Mouse (Mus musculus) hindbrain, embryonic 10.5 days (tissue): ENCODE measurements at regions not wholly inside any gene's neighbourhood (a gene's known extent, or its start where the extent isn't known, plus 50 kb on each side); places are given as distances from the start of the nearest gene placed in this dataset.
A peak's percentile ranks its signal among the peaks of the same experiment; 100 is the strongest.

ENCODE experiments used
- DNase-seq: peaks from one replicate; pipeline ENCODE4 v3.0.0-alpha.2; 2017; ENCODE audit warnings: low spot score
- H3K27ac ChIP-seq: fragments of 300-500 bp; sonication (generic); 2 replicates; pipeline ENCODE4 v1.5.1; 2016; ENCODE audit warnings: mild to moderate bottlenecking, moderate library complexity
- H3K27me3 ChIP-seq: fragments of 300-500 bp; sonication (generic); 2 replicates; pipeline ENCODE4 v1.6.1; 2016; ENCODE audit warnings: mild to moderate bottlenecking; ENCODE audit not compliant: poor library complexity, insufficient read depth, severe bottlenecking
- H3K36me3 ChIP-seq: fragments of 300-500 bp; sonication (generic); 2 replicates; pipeline ENCODE4 v1.6.1; 2016; ENCODE audit warnings: mild to moderate bottlenecking, moderate library complexity
- H3K4me1 ChIP-seq: fragments of 300-500 bp; sonication (generic); replicated peaks from 2 replicates; pipeline ENCODE4 v1.6.1; 2016; ENCODE audit warnings: mild to moderate bottlenecking
- H3K4me3 ChIP-seq: fragments of 300-500 bp; sonication (generic); 2 replicates; pipeline ENCODE4 v1.5.1; 2016; ENCODE audit warnings: mild to moderate bottlenecking, moderate library complexity
- H3K9me3 ChIP-seq: fragments of 300-500 bp; sonication (generic); 2 replicates; pipeline ENCODE4 v1.6.1; 2016; ENCODE audit warnings: mild to moderate bottlenecking, moderate library complexity
- WGBS: fragments of 180-500 bp; shearing (Covaris S2); methylation state at CpG from one replicate; pipeline ENCODE4 v1.1.7; 2016; 5-methylcytosine and 5-hydroxymethylcytosine counted together

DNA sequence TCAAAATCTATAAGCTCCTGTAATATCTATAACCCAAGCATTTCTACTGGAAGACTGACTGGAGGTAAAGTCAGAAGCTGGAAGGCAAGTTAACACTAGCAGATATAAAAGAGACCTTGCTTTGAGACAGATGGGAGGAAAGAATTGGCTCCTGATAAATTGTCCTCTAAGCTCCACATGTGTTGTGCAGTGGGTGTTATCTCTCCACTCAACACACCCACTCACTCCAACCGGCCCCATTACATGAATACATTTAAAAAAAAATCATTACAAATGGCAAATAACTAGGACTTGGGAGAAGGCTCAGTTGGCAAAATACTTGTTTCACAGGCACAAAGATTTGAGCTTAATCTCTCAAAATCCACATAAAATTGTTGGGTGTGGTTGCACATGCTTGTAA, 304.4 kb downstream of the Btg1 start:
- H3K9me3 ChIP-seq: peaks cover 25% of the 10 kb centered on the region
- no peaks in the 10 kb centered on the region for H3K27me3 ChIP-seq
- H3K27ac ChIP-seq: no peak overlapping the region
- H3K4me1 ChIP-seq: no peaks in the 10 kb centered on the region
- no peak overlapping the region for H3K4me3 ChIP-seq
- WGBS: 85% methylated on average over 1 of the region's 1 CpGs
- no peaks in the 10 kb centered on the region for H3K36me3 ChIP-seq
- DNase-seq: no peak

DNA sequence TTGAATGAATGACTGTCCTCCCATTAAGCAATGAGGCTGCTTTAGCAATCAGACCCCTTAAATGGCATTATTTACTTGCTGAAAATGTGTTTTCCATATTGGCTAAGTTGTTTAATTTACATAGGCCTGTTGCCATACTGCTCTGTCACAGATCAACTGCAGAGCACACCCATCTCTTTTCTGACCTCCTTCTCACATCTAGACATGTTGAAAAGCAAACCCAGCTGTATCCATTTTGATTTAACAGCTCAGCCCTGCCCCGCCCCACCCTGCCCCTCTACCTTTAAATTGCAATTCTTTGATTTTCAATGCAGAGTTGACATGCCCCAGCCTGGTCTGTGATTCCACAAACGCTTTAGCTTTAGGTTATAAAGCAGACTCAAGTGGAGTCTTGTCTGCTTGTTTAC, 307.5 kb downstream of the Btg1 start:
- no peak overlapping the region for H3K4me3 ChIP-seq
- peaks cover 5% of the 10 kb centered on the region; the same call in 1 of the 2 replicates for H3K9me3 ChIP-seq
- H3K4me1 ChIP-seq: no peaks in the 10 kb centered on the region
- DNase-seq: no peak
- H3K27me3 ChIP-seq: no peaks in the 10 kb centered on the region
- no peak overlapping the region for H3K27ac ChIP-seq
- WGBS: 83% methylated on average over 2 of the region's 2 CpGs
- no peaks in the 10 kb centered on the region for H3K36me3 ChIP-seq

DNA sequence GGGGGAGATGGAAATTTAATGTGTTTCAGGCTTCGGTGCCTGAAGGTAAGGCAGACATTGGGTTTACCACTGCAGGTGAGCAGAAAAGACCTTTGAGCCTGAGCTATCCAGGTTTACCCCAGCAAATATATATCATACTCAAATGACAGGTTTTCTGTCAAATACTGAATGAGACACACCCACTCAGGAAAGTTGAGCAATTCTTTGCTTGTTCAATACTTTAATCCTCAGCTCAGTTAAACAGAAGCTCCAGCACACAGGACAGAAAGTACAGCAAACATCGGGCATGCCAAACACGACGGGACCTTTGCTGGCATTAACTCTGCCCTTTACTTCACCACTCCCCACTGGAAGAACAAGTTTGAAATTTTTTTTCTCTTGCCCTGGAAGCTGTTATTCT, 307.9 kb downstream of the Btg1 start:
- H3K36me3 ChIP-seq: no peaks in the 10 kb centered on the region
- DNase-seq: no peak
- no peak overlapping the region for H3K27ac ChIP-seq
- no peak overlapping the region for H3K4me3 ChIP-seq
- 84% methylated on average over 4 of the region's 4 CpGs for WGBS
- no peaks in the 10 kb centered on the region for H3K27me3 ChIP-seq
- 0 out of 2 replicates have a peak, but pooled peaks cover under 1% of the 10 kb centered on the region for H3K9me3 ChIP-seq
- H3K4me1 ChIP-seq: no peaks in the 10 kb centered on the region

DNA sequence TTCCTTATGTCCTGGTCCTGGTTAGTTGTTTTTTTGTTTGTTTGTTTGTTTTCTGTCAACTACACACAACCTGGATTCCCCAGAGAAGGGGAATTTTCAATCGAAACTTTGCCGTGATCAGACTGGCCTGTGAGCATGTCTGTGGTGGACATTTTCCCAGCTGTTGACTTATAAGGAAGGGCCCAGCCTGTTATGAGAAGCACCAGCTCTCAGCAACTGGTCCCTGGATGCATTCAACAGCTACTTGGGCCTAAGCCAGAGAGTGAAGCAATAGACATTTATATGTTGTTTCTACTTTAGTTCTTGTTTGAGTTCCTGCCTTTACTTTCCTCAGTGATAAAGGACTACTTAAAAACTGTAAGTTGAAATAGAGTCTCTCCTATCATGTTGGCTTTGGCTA, 309.0 kb downstream of the Btg1 start:
- H3K9me3 ChIP-seq: no peaks in the 10 kb centered on the region
- no peak overlapping the region for H3K27ac ChIP-seq
- no peaks in the 10 kb centered on the region for H3K4me1 ChIP-seq
- no peaks in the 10 kb centered on the region for H3K36me3 ChIP-seq
- no peaks in the 10 kb centered on the region for H3K27me3 ChIP-seq
- no peak overlapping the region for H3K4me3 ChIP-seq
- no peak for DNase-seq
- WGBS: 94% methylated on average over 2 of the region's 2 CpGs

DNA sequence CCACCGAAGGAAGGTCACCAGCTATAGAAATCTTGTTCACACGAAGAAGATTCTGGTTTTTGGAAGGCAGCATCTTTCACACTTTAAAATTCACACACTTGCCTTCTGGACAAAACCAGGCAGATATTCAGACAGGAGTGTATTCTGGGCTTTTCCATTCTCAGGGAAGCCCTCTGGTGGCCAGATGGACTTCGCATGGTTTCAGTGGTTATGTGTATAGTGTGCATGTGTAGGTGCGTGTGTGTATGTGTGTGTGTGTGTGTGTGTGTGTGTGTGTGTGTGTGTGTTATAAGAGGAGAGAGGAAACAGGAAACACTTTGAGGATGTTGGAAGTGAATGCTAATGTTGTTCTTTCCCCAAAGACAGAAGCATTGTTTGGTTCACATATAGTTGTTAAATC, 317.9 kb downstream of the Btg1 start:
- Histone ChIP-seq H3K27ac (no peak overlapping the region), H3K4me1 (no peaks in the 10 kb centered on the region), H3K27me3 (no peaks in the 10 kb centered on the region), H3K4me3 (no peak overlapping the region), H3K36me3 (no peaks in the 10 kb centered on the region), H3K9me3 (no peaks in the 10 kb centered on the region)
- peak; percentile 46 for DNase-seq
- WGBS: 84% methylated on average over 4 of the region's 4 CpGs

DNA sequence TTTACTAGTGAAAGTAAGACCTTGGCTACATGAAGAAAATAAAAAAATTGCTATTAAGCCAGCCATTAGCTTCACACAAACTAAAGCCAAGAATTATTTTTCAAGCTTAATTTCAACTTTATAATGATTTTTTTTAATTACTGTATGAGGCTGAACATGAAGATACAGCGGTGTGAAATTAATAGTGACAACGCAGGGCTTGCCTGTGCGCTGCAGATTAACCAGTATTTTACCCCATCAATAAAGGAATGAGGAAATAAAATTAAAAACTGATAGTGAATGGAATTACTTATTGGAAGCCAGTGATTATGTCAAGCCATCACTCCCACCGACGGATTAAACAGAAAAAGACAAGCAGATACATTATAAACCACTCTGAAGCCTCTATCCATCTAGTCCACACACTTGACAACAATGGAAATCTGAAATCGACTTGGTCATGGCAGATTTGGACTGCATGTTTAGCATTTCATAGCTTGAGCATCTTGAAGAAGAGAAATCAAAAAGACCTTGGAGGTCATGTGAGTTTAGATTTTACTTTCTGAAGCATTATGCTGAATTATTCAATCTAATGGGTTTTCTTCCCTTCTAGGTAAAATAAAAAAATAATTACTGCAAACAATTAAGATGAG, 324.2 kb downstream of the Btg1 start:
- no peak overlapping the region for H3K27ac ChIP-seq
- WGBS: 81% methylated on average over 6 of the region's 6 CpGs
- H3K36me3 ChIP-seq: no peaks in the 10 kb centered on the region
- no peaks in the 10 kb centered on the region for H3K9me3 ChIP-seq
- no peaks in the 10 kb centered on the region for H3K27me3 ChIP-seq
- DNase-seq: no peak
- H3K4me1 ChIP-seq: no peaks in the 10 kb centered on the region
- no peak overlapping the region for H3K4me3 ChIP-seq

DNA sequence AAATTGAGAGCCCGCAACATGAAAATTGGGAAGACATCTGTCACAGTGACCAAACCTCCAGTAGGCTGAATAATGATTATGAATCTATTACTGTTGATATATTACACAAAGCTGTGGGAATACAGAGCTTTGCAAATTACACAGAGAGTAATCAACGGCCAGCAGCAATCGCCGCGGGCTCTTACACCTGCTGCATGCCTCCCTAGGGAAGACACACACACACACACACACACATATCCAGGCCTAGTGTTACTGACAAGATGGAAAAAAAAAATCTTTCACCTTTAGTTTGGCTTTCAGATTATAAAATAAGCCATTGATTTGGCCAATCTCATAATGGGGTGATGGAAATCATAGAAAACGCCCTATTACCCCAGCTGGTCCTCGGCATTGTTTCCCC, 327.4 kb downstream of the Btg1 start:
- H3K36me3 ChIP-seq: no peaks in the 10 kb centered on the region
- no peaks in the 10 kb centered on the region for H3K9me3 ChIP-seq
- no peak overlapping the region for H3K4me3 ChIP-seq
- no peaks in the 10 kb centered on the region for H3K27me3 ChIP-seq
- no peak for DNase-seq
- H3K4me1 ChIP-seq: no peaks in the 10 kb centered on the region
- 91% methylated on average over 7 of the region's 7 CpGs for WGBS
- no peak overlapping the region for H3K27ac ChIP-seq

DNA sequence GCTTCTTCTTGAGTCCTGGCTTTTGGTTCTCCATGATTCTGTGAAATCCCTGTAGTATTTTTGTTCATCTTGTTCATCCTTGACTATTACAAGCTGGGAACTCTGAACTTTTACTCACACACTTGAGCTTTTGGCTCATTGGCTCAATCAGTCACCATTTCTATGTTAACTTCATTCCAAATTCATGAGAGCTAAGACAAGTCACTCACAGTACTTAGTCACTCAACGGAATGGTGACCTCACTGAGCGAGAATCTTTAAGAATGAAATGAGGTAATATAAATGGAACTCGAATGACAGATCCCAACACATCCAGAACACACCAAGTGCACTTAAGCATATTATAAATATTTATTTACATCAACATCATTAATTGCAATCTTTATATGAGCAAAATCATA, 331.2 kb downstream of the Btg1 start:
- WGBS: 92% methylated on average over 3 of the region's 3 CpGs
- no peaks in the 10 kb centered on the region for H3K36me3 ChIP-seq
- H3K4me1 ChIP-seq: no peaks in the 10 kb centered on the region
- H3K27me3 ChIP-seq: no peaks in the 10 kb centered on the region
- H3K9me3 ChIP-seq: no peaks in the 10 kb centered on the region
- no peak overlapping the region for H3K27ac ChIP-seq
- no peak for DNase-seq
- H3K4me3 ChIP-seq: no peak overlapping the region

DNA sequence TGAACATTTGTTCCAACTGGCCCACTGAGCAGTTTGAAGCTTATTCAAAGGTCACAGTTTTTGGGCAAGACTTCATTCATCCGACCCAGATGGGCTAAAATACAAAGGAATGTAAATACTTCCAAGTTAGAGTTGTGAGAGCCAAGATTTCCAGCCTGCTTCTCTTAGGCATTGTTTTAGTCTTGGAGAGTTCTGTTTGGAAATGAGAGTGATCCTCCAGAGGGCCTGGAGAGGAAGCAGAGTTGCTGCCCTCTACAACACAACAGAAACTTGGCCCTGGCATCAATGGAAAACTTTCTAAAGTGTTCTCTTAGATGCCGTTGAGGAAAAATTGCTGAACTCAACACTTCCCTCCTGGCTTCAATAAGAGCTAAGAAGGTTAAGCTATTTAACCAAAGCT, 332.1 kb downstream of the Btg1 start:
- Histone ChIP-seq H3K4me1 (no peaks in the 10 kb centered on the region), H3K9me3 (no peaks in the 10 kb centered on the region), H3K27ac (no peak overlapping the region), H3K4me3 (no peak overlapping the region), H3K36me3 (no peaks in the 10 kb centered on the region), H3K27me3 (no peaks in the 10 kb centered on the region)
- DNase-seq: no peak
- 71% methylated on average over 2 of the region's 2 CpGs for WGBS

DNA sequence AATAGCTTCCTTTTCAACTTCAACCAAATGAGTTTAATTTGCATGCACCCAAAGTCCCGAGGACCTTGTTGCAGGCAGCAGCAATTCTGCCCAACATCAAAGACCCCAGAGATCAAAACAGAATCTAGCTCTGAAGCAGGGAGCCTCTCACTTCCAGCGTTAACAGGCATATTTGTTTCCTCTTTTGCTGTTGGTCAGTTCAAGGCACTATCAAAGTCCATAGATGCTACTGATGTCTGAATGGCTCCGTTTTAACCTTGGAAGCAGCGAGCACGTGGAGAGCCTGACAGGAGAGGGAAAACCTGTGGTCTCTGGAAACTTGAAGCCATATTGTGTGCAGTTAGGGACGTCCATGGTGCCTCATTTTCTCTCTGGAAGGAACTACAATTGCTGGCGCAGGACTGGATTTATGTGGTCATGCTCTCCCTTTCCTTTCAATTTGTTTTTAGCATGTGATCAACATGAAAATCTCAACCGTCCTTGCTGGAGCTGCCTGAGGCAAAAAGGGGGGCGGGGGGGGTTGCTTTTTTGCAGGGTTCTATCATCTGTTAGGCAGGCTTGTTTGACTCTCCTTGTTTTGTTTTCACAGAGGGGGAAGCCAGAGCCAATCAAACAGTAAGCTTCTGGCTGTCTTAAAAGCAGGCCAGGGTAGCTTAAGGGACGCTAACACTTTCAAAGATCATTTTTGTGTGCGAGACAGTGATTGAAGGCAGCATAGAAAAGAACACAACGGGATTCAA, 338.4 kb downstream of the Btg1 start:
- Histone ChIP-seq H3K4me1 (peaks cover 18% of the 10 kb centered on the region), H3K9me3 (no peaks in the 10 kb centered on the region), H3K27ac (peak overlapping the region; percentile 77), H3K36me3 (no peaks in the 10 kb centered on the region), H3K4me3 (peak overlapping the region; percentile 24; the same call in 1 of the 2 replicates), H3K27me3 (no peaks in the 10 kb centered on the region)
- 26% methylated on average over 12 of the region's 12 CpGs for WGBS
- peak; percentile 43 for DNase-seq

DNA sequence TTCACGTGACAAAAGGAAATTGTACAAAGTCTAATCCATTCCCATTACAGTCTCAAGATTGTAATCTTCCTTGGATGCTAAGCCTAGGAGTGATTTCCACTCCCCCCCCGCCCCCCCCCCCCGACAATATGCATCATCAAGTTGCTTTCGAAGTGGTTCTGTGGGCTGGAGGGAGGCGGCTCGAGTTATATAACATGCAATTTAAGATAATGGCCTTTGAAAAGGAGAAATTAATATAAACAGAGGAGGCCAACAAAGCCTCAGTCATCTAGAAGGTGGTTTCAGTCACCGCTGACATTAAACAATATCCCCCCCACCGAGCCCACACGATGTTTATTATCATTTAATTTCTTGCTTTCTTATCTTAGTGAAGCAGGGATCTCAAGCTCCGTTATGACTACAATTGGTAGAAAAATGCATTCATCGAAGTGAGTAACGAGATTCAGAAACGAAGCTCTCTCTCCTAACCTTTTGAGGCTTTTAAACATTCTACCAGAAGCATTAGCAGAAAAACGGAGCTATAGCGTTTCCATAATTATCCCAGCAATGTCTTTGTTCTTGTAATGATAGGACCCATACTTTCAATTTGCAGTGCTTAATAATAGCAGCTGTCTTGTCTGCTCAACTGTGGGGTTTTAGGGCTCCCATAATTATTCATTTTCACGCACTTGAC, 339.1 kb downstream of the Btg1 start:
- peak overlapping the region; percentile 24; the same call in 1 of the 2 replicates for H3K4me3 ChIP-seq
- 36% methylated on average over 16 of the region's 16 CpGs for WGBS
- DNase-seq: no peak

DNA sequence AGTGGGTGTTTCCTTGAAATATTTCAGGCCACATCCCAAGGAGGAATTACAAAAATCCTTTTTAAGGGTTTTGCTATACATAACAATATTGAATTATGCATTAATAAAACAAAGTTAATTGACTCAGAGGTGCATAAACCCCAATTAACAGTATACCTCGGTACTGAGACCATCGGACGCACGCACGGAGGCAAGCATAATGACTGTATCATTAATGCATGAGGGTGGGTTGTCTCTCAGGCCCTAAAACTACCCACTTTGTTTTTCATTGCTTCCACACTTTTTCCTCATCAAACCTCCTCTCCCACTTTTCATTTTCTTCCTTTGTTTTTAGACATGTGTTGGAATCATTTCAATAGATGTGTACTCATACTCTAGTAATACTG, 339.6 kb downstream of the Btg1 start:
- Histone ChIP-seq H3K27ac (peak overlapping the region; percentile 77; the same call in 1 of the 2 replicates), H3K36me3 (no peaks in the 10 kb centered on the region)
- DNase-seq: no peak

More for the DNA sequence above, 339.1 kb downstream of the Btg1 start:
- no peaks in the 10 kb centered on the region for H3K27me3 ChIP-seq
- H3K27ac ChIP-seq: peak overlapping the region; percentile 77
- H3K36me3 ChIP-seq: no peaks in the 10 kb centered on the region
- H3K4me1 ChIP-seq: peaks cover 18% of the 10 kb centered on the region
- H3K9me3 ChIP-seq: no peaks in the 10 kb centered on the region

DNA sequence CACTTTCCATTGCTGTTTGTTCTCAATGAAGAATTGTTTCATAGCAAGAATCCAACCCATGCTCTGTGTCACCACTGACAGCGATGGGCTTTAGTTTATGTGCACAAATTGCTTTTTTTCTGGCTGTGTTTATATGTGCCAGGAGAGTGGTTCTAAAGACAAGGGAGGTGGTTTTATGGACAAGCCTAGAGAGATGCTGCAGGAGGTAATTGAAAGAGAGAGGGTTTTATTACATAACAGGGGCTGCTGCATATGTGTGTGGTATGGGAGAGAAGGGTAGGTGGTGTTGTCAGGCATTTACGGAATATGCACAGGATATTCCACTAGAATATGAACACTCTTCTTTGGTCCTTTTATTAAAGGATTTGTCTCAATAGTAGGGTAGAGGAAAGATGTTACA, 340.2 kb downstream of the Btg1 start:
- WGBS: 91% methylated on average over 2 of the region's 2 CpGs
- H3K27me3 ChIP-seq: no peaks in the 10 kb centered on the region
- peaks cover 18% of the 10 kb centered on the region for H3K4me1 ChIP-seq
- H3K27ac ChIP-seq: no peak overlapping the region
- H3K36me3 ChIP-seq: no peaks in the 10 kb centered on the region
- H3K9me3 ChIP-seq: no peaks in the 10 kb centered on the region
- DNase-seq: no peak
- no peak overlapping the region for H3K4me3 ChIP-seq

More for the DNA sequence above, 339.6 kb downstream of the Btg1 start:
- no peaks in the 10 kb centered on the region for H3K27me3 ChIP-seq
- peaks cover 18% of the 10 kb centered on the region for H3K4me1 ChIP-seq
- WGBS: 71% methylated on average over 5 of the region's 5 CpGs
- H3K9me3 ChIP-seq: no peaks in the 10 kb centered on the region
- no peak overlapping the region for H3K4me3 ChIP-seq
